Comparison of ENCODE assay signal across 16 mouse cellular contexts in genomic region chr14:73354700-73355099, GRCm38 (mm10).
"Had no signal": no experiment of that assay in that cellular context is flagged by ENCODE, and none has a peak within 500 bp of the region (broad histone marks: within the 10 kb centered on the region; RNA-seq: fewer than 3 reads in every experiment).

No protein-coding gene starts in this region.

- H3K27ac ChIP-seq: neural tube, embryonic 13.5 days; neural tube, embryonic 15.5 days; stomach, embryonic 15.5 days; stomach, postnatal 0 days had no signal

- H3K4me2 ChIP-seq: neural tube, embryonic 13.5 days; neural tube, embryonic 15.5 days; stomach, embryonic 15.5 days had no signal

- H3K9me3 ChIP-seq: neural tube, embryonic 13.5 days; neural tube, embryonic 15.5 days; stomach, embryonic 15.5 days had no signal

- H3K9ac ChIP-seq: neural tube, embryonic 13.5 days; neural tube, embryonic 15.5 days; stomach, embryonic 15.5 days had no signal

- H3K4me1 ChIP-seq: neural tube, embryonic 13.5 days; neural tube, embryonic 15.5 days; stomach, embryonic 15.5 days had no signal

- DNase-seq: retina, postnatal 1 day; right cerebral cortex, adult 18-20 months; right cerebral cortex, postnatal 14 days; right cerebral cortex, postnatal 25 days; right cerebral cortex, postnatal 4 days; spleen, adult 18-20 months; thymus, adult 18-20 months; thymus, adult 2 months; thymus, postnatal 14 days; thymus, postnatal 25 days; thymus, postnatal 36 days; thymus, postnatal 4 days had no signal

- H3K27me3 ChIP-seq: neural tube, embryonic 13.5 days; neural tube, embryonic 15.5 days; stomach, embryonic 15.5 days had no signal

- H3K4me3 ChIP-seq: neural tube, embryonic 13.5 days; neural tube, embryonic 15.5 days; stomach, embryonic 15.5 days had no signal
